Mouse (Mus musculus) right cerebral cortex, postnatal 25 days (tissue): Measurements from ENCODE around the gene Mtrf1.
"Not testable (repeated sequence)": the region's sequence is repeated elsewhere in the genome, so short reads cannot be mapped to it uniquely, and the experiment has no call there.

ENCODE experiments used
- DNase-seq: peaks from one replicate; pipeline ENCODE4 v3.0.0; 2022

The Mtrf1 gene

DNA sequence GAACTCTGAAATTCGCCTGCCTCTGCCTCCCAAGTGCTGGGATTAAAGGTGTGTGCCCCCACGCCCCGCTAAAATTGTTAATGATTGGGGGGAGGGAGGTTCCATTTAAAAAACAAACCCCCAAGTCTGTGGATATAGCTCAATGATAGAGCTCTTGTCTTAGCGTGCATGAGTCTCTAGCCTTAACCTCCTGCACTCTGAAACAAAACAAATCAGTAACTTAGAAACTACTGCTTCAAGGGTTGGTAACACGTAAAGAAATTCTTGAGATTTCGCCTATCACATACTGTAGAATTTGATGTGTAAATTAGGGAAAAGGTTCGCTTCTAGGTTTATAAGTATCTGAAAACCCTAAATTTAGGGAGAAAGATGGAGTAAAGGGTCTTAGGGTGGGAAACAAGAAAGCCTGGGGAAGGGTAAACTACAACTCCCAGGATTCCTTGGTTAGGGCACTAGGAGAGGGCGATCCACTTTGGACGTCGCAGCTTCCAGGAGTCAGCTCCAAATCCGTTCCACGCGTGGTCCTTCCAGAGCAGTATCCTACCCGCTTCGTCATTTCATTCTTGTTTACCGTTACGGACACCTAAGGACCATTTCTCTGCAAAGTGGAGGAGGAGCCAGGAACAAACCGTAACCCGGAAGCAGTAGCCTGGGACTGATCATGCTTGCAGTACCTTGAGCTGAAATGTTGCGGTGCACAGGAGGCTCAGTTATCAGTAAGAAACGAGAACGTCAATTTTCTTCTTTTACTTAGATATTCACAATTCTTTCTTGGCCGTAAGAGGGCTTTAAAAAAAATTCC lies at the start of gene Mtrf1:
Gene Mtrf1, plus strand, starts transcription at position 452 of the 802 bp plus-strand sequence.
- peak; percentile 78 for DNase-seq

DNA sequence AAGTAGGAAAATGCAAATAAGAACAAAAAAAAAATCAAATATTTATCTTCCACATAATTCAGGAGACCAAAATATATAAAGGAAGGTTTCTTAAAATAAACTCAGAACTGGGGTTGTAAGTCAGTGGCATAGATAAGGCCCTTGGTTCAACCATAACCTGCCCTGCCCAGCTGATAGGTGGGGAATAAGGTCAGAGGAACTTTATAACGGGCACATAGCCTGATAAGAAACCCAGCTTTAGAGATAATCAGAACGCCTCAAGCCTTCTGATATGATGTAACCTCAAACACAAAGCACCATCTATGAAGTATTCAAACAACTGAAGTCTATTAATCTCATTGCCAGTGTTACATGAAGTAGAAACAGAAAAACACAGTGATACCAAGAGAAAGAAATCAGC lies 39.5 kb upstream of the Mtrf1 start:
- no peak for DNase-seq

DNA sequence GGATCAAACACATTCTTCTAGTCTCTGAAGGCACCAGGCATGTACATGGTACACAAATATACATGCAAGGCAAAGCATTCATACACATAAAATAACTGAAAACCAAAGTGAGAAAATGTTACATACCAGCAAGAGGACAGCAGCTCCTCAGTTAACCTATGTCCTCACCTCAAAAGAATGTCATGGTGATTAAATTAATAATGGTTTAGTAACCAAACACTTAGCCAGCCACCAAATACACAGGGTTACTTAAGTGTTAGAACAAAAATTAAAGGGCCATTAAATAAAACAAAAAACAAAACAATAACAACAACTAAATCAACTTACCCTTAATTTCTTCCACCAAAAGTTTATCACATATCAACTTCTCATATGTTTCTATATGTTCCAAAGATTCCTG lies 20.5 kb upstream of the Mtrf1 start:
- no peak for DNase-seq

DNA sequence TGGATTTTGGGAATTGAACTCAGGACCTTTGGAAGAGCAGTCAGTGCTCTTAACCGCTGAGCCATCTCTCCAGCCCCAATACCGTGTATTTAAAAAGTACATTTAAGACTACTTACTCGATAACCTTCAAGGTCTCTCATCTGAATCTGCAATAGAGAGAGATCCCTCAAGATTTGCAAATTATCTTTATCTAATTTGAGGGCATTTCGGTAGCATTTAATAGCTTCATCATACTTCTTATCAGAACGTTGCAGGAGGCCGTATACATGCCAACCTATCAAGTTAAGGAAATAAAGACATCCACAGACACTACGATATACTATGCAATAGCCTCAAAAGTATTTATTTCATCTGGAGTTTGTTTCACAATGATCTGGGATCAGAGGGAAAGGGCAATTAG lies 14.5 kb upstream of the Mtrf1 start:
- DNase-seq: no peak

DNA sequence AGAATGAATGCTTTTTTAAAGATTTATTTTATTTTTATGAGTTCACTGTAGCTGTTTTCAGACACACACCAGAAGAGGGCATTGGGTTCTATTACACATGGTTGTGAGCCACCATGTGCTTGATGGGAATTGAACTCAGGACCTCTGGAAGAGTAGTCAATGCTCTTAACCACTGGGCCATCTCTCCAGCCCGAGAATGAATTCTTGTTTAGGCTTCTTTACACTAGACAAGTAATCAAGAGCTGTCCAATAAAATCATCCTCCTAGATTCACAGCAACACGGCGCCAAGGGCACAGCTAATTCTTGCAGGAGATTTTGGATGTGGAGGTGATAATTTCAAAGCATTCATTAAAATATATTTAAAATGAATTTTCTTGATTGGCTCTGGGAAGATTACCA lies 9.3 kb upstream of the Mtrf1 start:
- no peak for DNase-seq

DNA sequence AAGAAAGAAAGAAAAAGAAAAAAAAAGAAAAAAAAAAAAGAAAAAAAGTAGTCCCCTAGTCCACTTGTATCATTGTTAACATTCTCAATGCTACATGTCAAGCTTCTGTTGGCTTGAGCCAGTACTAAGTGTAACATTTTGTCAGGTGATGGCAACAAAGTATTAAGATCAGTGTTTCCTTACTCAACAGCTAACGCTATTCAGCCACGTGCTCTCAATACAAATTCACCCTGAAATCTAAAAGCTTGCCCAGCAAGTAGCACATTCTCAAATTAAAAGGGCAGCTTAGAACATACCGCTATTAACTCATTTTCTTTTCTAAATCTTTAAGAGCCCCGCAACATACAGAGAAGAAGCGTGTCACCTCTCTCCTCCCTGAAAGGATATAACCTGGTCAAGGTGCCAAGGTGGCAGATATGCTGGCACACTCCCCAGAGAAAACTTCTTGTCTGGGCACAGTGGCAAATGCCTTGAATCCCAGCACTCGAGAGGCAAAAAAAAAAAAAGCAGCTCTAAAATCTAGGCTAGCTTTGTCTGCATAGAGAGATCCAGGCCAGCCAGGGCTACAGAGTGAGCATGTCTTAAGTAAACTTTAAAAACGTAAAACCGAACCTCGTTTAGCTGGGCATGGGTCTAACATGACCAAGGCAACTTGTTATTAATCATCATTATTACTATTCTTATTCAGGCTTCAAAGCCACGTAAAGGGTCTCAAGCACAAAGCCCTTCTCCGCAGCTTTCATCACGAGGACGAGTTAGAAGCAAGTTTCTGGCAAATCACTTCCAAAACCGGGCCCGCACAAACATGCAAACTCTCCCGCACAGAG lies 7.9 kb upstream of the Mtrf1 start:
- no peak for DNase-seq

DNA sequence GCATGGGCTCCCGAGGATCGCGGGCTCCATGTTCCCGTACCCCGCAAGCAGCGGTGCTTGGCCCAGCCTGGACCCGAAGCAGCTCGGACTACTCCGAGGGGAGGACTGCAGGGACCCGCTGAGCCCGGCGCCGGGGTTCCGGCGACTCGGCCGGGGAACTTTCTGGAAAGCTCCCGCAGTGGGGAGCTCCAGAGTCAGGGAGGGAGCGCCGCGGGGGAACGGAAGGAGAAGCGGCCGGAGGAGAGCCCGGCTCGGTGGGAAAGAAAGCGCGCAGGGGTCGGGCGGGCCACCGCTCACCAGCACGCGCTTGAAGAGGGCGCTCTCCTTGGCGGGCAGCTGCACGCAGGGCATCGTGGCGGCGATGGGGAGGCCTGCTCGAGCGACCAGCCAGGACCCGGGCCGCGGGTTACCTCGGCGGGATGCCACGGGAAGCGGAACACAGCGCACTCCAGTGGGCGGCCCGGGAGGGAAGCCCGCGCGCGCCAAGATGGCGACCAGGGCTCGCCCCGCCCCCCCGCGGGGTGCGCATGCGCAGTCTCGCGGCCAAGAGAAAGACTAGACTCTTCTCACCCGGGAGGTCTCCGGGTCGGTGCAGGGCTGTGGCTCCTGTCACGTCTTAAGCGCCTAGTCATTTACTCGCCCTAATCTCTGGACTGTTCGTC lies 7.2 kb upstream of the Mtrf1 start, which contains the start of gene Naa16:
Gene Naa16, minus strand, starts transcription at position 514 of the 662 bp plus-strand sequence.
- peak; percentile 93 for DNase-seq

DNA sequence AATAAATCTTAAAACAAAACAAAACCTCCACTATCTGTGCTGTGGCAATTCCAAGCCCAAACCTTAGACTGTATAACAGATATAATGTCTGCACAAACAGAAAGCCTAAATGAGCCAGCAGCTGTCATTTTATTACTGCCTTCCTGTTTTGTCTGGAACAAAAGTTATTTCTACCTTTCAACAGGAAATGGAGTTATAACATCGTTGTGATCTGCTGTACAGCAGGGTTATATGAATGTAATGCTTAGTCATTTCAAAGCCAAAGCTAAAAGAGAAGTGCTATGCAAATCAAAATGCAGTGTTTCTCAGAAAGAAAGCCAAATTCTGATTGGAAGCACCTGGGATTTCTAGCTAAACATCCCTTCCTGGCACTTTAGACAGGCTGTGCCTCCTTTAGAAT lies 4.3 kb upstream of the Mtrf1 start:
- DNase-seq: no peak

DNA sequence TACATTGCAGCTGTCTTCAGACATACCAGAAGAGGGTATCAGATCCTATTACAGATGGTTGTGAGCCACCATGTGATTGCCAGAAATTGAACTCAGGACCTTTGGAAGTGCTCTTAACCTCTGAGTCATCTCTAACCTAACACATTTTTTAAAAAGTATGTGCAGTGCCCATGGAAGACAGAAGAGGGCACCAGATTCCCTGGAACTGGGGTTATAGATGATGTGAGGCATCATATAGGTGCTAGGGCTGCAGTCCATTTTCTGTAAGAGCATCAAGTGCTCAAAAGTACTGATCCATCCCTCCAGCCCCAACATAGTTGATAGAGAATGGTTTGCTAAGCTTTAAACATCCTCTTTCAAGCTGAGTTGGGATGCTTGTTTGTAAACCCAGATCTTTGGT lies 3.0 kb upstream of the Mtrf1 start:
- DNase-seq: no peak

DNA sequence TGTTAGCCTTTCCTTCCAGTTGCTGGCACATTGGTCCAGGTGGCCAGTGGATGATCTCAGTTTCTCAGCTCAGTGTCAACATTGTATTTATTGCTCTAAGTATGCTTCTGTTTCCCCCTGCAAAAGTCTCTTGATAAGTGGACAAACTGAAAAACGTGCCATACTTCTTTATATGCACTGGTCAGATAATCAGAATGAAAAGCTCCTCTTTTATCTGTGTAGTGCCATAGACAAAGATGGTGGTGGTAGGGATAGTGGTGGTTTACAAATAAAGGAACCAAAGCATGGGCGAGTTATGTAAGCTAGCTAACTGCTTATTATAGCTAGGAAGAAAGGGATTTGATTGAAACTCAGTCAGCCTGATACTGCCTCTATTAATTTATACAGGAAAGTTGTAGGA lies 10.1 kb downstream of the Mtrf1 start:
- DNase-seq: no peak

DNA sequence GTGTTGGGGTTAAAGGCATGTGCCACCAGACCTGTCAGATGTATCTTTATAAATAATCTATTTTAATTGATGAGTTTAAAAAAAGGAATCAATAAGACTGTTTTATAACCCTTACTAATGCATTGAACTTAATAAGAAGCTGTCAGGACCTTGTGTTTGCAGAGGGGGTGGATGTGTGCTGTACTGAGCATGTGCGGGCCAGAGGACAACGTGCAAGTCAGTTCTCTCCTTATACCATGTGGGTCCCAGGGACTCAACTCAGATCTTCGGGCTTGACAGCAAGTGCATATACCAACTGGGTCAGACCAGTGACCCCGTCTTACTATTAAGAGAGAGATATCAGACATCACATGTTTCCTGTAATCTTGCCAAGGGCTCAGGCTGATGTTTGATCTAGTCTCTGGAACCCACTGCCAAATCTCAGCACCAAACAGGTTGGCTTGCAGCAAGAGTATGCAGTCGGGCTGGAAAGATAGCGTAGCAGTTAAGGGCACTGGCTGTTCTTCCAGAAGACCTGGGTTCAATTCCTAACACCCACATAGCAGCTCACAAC lies 11.8 kb downstream of the Mtrf1 start:
- DNase-seq: no peak

DNA sequence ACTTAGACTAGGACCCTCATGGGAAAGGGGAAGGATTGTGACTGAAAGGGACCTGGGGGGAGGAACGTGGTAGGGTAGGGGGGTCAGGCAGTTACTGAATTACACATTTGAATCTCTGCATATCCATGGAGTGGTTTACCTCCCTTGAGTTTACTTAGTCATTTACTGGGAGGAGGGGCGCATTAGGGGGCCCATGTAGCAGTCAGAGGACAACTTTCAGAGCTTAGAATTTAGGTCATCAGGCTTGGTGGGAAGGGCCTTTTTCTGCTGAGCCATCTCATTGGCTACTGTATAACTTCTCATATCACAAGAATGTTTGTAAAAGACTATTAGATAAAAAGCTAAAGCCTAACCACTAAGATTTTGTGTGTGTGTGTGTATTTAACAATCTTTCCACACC lies 13.1 kb downstream of the Mtrf1 start:
- no peak for DNase-seq

DNA sequence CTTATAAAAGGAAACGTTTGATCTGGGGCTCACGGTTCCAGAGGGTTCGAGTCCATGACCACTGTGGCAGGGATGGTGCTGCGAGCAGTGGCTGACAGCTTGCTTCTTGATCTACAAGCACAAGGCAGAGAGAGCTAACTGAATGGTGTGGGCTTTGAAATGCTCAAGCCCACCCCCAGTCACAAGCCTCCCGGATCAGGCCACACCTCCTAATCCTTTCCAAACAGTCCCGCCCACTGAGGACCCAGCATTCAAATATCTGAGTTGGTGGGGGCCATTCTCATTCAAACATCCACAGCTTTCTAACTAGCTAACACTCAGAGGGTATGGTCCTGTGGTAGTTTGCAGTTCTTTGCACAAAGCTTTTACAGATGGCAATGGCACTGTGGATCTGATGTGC lies 15.5 kb downstream of the Mtrf1 start:
- DNase-seq: no peak

DNA sequence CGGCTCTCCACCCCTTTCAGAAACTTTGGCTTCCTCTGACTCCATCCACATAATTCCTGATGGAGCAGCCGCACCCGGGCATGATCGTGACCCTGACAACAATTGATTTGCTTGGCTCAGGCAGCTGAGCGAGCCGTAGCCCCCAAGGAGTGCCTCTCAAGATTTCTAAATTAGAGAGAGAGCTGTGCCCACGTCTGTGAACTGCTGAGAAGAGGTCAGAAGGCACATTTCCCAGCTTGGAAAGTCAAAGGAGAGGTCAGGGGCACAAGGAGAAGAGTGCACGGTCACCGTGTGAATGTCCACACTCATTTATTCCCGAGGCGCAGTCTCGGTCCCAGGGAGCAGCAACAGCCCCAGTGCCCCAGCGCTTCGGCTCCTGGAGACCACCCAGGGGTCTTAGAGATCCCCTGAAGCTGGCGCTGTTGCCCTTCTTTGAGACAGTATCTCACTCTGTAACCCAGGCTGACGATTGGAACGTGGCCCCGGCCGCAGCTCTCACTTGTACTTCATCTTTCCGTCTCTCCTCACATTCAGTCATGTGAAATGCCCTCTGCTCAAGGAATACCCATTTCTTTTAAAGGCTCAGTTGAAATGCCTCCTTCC lies 22.6 kb downstream of the Mtrf1 start:
- no peak for DNase-seq

DNA sequence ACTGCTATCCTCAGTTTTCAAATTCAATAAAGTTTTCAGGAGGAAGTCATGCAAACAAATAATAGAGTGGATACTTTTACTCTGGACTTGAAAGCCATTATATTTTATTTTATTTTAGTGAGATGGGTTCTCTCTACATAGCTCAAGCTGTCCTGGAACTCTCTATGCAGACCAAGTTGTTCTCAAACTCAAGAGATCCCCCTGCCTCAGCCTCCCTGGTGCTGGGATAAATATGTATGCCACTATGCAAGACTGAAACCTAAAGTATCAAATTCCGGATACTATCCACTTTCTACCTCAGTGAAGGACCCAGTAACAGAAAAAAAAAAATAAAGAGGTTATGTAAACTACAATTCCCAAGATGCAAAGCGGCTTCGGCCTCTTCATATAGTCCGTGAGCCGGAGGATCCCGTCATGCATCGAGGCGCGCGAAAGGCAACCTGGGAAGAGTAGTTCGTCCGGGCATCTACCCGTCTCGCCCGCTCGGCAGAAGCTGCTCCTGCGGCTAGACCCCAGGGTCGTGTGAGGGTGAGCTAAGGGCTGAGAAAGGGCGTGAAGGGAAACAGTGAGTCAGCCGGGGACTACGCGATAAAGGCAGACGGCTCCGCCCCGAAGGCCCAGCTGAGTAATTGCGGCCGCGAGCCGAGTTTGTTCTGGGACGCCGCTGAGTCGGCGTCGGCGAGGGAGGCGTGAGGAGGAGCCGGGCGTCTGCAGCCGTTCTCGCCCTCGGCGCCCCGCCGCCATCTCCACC lies 28.6 kb downstream of the Mtrf1 start, which contains the start of gene Kbtbd7:
Gene Kbtbd7, plus strand, starts transcription at position 533 of the 751 bp plus-strand sequence.
- peak; percentile 93 for DNase-seq

DNA sequence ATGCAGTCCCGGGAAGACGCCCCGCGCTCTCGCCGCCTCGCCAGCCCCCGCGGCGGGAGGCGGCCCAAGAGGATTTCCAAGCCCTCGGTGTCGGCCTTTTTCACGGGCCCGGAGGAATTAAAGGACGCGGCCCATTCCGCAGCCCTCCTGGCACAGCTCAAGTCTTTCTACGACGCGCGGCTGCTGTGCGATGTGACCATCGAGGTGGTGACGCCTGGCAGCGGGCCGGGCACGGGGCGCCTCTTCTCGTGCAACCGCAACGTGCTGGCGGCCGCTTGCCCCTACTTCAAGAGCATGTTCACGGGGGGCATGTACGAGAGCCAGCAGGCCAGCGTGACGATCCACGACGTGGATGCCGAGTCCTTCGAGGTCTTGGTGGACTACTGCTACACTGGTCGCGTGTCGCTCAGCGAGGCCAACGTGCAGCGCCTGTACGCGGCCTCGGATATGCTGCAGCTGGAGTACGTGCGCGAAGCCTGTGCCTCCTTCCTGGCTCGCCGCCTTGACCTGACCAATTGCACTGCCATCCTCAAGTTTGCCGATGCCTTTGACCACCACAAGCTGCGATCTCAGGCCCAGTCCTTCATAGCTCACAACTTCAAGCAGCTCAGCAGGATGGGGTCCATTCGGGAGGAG lies 29.3 kb downstream of the Mtrf1 start:
- DNase-seq: not testable (repeated sequence)

DNA sequence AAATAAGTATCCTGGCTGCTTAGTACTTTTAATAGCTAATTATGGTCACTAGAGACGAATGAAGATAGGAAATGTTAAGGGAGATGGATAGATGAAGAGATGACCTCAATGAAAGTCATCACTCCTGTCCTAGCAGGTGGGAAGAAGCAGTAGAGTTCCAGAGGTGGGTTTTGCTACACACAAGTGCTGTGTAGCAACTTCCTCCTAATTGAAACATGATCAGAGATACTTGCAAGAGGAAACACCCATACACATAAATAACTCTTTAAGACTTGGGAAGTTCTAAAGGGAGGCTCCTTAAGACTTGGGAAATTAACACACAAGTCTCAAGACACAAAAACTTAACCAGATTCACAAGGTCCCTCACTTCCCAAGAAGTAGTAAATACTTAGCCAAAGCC lies 36.5 kb downstream of the Mtrf1 start:
- DNase-seq: no peak

DNA sequence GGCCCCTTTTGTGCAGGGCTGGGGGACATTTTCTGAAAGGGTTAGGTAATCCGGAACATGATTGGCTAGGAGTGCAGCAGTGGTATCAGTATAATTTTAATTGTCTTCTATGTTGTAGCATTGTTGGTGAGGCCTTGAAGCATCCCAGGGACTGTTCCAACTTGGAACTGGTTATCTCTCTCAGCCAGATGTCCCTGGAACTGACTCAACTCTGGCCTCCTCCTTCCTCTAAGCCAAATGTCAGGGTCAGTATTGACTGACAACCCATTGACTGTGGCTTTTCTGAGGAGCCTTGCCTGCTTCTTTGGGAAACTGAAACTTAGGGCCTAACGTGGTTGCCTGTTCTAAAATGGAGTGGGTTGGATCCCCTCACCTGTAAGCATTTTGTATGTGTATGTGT lies 43.1 kb downstream of the Mtrf1 start:
- DNase-seq: no peak

DNA sequence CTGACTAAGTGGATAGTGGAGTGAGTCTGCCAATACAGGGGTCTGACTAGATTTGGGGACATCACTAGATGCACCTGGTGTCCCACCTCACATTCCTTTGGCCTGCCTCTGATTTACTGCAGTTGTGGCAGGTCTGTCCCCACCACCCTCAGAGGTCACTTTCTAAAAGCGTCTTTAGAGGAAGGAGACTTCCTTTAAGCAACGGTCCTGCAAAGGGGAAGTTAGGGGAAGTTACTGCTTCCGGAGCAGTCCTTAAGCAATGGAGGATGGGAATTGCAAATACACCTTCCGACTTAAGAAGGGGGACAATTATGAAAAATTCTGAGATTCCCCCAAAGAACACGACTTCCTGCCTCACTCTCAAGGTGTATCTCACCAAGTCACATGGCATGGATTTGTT lies 43.9 kb downstream of the Mtrf1 start:
- DNase-seq: no peak

DNA sequence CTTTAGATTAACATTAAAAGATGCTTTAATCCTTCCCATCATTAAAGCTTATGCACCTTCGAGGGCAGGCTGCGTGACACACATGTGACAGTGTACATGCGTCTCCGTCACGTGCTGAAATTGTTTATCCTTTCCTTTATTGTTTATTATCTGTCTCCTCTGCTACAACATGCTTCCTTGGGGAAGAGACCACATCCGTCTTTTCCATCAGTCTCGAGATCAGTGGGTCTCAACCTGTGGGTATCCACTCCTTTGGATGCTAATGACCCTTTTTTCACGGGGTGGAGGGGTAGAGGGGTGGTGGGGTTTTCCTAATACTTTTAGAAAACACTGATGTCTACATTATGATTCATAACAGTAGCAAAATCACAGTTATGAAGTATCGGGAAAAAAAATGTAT lies 47.0 kb downstream of the Mtrf1 start:
- DNase-seq: no peak

DNA sequence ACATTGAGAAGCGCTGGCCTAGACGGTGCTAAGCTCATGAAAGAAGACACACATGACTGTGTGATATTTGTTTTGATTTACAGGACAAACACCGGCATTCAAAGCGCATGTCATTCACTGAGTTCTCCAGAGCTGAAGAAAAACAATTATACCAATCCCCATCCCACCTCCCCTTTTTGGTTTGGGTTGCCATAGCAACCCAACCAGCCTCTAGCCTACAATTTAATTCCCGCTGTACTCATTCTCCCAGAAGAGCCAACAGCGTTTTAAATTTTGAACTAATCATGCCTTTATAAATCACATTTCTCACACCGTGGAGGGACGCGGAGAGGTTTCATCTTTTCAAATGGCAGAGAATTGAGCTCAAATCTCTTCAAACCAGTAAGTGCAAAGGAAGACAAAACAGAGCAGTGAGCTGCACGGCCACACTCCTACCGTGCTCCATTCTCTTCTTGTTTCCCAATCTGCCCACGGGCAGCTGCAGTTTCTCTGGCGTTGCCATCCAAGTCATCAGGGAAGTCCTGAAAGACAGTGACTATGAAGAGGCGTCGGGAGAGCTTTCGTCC lies 47.6 kb downstream of the Mtrf1 start:
- DNase-seq: peak; percentile 24
